Mouse (Mus musculus) urinary bladder, postnatal 4 days (tissue): Measurements from ENCODE around the gene Ripply2.

Source experiments
- DNase-seq, 2 experiments: peaks; one replicate each; pipeline ENCODE4 v3.0.0; 2021 to 2022; ENCODE audit warnings: low spot score in 2 of 2

Gene Ripply2

DNA sequence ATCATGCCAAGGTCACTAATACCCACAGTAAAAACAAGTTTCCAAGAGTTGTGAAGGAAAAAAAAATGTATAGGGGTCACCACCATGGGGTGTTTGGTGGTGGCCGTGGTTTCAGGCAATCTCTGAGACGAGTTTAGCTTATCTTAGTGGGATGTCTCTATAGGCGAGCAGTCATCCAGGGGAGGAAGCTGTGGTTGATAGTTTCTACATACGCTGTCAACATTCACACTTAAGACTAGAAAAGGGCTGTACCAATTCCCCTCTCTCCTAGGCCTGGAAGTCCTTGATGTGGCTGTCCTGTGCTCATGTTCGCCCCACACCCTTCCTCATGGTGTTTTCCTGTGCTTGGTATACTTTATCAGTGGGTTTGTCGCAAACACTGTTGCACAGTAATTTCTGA is 10.4 kb downstream of the Ripply2 start:
- no peak for DNase-seq

DNA sequence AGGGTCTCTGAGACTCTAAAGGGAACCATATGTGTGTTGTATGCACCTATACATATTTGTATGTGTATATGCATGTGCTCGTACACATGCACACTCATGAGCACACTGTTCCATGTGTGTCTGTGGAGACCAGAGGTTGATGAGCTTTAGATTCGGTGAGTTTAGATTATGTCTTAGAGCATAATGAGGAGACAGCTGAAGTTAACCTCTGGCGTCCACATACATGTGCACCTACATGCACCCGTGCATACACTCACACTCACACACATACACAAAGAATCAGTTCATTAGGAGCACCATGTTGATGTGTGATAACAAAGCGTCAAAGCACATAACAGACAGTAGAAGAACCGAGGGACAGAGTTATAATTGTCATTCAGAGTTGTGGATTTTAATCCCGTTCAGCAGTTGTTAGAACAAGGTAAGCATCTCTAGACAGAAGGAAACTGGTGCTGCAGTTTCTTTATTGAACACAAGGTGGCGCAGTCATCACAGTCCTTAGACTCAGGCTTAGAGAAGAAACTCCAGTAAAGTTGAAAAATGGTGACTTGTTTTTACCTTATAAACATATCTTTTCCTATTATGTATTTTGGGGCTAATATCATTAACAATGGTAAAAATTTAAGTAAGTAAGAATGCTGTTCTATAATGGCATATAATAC is 12.2 kb downstream of the Ripply2 start:
- no peak for DNase-seq

DNA sequence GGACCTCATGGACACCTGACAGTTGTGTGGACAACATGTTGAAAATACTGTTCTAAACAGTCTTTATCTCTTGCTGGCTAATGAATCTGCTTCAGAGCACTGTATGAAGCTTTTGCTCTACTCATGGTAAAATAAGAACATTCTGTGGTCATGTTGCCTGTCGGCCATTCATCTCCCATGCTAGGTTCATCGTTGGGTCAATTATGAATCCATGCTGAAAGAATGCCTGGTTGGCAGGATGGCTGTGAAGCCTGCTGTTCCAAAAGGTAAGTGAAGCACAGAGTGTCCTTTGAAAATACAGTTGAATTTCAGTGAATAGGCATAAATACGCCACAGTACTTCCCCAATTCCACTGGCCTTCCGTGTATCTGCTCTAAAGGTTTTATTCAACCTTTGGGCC is 16.9 kb downstream of the Ripply2 start:
- no peak for DNase-seq

DNA sequence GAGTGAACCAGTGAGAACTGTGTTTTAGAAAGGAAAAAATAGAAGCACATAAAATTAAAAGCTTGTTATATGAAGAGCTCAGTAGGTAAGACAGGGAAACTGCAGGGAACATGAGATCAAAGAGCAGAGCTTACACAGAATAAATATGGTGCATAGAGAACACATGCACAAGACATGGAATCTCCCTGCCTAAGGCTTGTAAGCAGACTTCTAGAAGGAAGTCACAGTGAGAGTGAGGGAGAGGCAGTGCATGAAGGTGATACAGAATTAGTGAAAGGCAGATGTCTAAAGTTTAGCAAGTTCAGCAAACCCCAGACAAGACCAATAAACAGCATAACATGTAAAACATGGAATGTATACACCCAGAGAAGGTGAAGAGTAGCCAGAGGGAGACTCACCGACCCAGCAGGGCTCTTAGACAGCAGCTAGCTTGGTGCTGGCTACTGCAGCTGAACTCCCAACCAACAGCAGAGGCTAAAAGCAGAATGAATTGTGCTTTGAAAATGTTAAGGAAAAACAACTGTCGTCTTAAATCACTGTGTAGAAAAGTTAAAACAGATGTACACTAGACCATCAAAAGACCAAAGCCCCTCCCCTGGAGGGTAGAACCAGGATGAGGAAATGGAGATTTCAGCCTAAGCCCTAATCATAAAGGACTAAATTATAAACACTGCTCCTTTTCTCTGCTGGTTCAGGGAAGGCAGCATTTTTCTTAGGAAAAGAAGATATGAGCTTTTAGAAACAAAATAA is 19.7 kb downstream of the Ripply2 start:
- DNase-seq = no peak

DNA sequence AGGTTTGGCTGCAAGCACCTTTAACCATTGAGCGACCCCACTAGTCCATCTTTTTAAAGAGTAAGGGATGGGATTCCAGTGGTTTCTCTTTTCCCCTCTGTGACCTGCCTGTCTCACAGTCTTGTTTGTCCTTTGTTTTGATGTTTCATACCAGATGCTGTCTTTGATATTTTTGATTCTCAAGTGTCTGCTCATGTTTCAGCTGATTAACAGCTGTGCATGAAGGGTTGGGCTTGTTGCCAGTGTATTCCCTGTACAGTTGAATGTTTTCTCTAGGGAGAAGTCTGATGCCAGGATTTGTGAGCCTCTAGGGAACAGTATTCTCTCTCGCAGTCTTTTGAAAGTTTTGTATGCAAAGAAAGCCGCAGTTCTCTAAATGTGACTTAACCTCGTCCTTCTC is 34.1 kb downstream of the Ripply2 start:
- no peak for DNase-seq

DNA sequence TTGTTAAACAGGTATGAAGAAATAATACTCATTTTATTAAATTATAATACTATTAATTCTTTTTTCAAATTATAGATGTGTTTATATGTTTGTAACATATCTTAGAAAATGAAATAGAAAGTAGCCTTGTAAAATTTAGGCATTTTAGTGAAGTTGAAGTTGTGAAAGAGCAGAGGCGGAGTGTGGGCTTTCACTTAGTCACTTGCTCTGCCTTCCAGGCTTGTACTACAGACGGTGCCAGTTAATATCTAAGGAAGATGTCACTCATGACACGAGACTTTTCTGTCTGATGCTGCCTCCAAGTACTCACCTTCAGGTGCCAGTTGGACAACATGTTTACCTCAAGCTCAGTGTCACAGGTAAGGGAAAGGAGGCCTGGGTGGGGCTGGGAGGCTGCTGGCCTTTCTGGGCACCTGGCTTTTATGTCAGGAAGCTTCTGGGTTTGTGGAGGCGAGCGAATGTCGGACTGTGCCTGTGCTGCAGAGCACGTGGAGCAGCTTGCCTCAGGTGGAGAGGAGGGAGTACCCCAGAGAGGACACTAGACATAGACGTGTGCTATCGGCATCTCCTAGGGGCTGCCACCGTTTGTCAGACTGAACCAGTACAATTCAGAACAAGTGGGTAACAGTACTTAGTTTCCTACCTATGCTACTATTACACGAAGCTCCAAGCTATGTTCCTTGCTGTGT is 40.4 kb downstream of the Ripply2 start:
- no peak for DNase-seq

DNA sequence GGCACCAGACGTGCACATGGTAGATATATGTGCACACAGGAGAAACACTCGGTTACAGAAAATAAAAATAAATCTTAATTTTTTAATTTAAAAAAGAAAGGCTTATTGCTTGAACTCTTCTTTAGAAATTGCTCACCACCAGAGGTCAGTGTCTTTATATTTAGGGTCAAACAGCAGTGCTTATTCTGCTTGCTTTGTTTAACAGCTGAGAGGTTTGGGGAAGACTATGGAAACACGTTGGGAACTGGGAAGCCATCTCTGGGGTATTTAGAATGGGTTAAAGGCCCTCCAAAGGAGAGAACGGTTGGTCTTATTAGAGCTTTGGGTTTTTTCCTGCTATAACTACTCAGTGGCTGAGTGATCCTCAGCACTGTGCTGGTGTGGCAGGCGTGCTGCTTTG is 47.0 kb downstream of the Ripply2 start:
- no peak for DNase-seq

DNA sequence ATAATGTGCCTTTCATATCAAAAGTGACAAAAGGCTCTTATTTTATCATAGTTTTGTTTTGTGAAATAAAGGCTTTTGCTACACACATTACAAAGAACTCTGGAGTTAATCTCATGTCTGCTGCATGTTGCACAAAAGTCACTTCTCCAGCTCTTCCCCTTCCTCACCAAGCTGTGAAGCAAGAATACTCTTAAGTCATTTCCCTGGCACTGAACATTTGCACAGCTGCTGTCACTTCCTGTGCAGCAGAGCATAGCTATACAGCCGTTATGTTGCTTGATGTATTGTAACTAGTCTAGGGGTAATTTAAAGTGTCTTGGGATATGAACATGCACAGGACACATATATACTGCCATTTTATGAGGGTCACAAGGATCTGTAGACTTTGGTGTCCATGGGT is 52.8 kb downstream of the Ripply2 start:
- no peak for DNase-seq
